Mouse (Mus musculus): Measurements from ENCODE around the gene Lgi1. TPM values are rescaled to one million over a fixed set of nuclear protein-coding genes. Genes with fewer than 3 reads are reported as not detected.

Lgi1 gene
- polyA plus RNA-seq (2014; fragmentation: Nextera tagmentation; extraction: Ambion mirVana): 0.15 TPM in 1 of 2 replicates, not detected in the other

GRCm38 (mm10) chr19:38264505-38265500, at the start of gene Lgi1:
TSS of gene Lgi1 (plus strand) at chr19:38264536.
- no peaks in the 10 kb centered on the region for H3K4me1 ChIP-seq (ENCODE audit: insufficient read depth)
- WGBS: 23% methylated on average over 21 of the region's 21 CpGs
- no peak for ATAC-seq (ENCODE audit: insufficient read depth)

GRCm38 (mm10) chr19:38217696-38218095, 46.6 kb upstream of the Lgi1 start:
- H3K9ac ChIP-seq: no peak overlapping the region
- no peak overlapping the region for H3K4me3 ChIP-seq (ENCODE audit: low read depth, low read length)
- no peaks in the 10 kb centered on the region for H3K9me3 ChIP-seq (ENCODE audit: low read depth, low read length)
- TF ChIP-seq CTCF (IDR thresholded peaks at IDR 0.05; ENCODE audit: low read depth): no peak
- no peak overlapping the region for H3K27ac ChIP-seq (ENCODE audit: low read depth)
- no peaks in the 10 kb centered on the region for H3K27me3 ChIP-seq (ENCODE audit: insufficient read depth, low read length)
- ATAC-seq (ENCODE audit: insufficient read depth): no peak
- WGBS: over 99% methylated on average over 3 of the region's 3 CpGs
- DNase-seq: no peak
- H3K36me3 ChIP-seq (ENCODE audit: insufficient read depth): peaks cover 21% of the 10 kb centered on the region
- H3K4me2 ChIP-seq: no peak overlapping the region
- H3K4me1 ChIP-seq (ENCODE audit: insufficient read depth): no peaks in the 10 kb centered on the region

More at GRCm38 (mm10) chr19:38264505-38265500, at the start of gene Lgi1:
- no peak for DNase-seq
- no peaks in the 10 kb centered on the region for H3K9me3 ChIP-seq (ENCODE audit: low read depth, low read length)
- no peak for TF ChIP-seq CTCF (IDR thresholded peaks at IDR 0.05; ENCODE audit: low read depth)
- H3K27ac ChIP-seq (ENCODE audit: low read depth): no peak within 1 kb of the TSS
- no peak within 1 kb of the TSS for H3K9ac ChIP-seq
- H3K4me3 ChIP-seq (ENCODE audit: low read depth, low read length): no peak within 1 kb of the TSS; the same call in 1 of the 2 replicates
- peaks cover 9% of the 10 kb centered on the region; the same call in 1 of the 2 replicates for H3K27me3 ChIP-seq (ENCODE audit: insufficient read depth, low read length)
- H3K36me3 ChIP-seq (ENCODE audit: insufficient read depth): no peaks in the 10 kb centered on the region
- H3K4me2 ChIP-seq: peak within 1 kb of the TSS; percentile 40; the same call in 1 of the 2 replicates

- Histone ChIP-seq H3K9ac (peak overlapping the region; percentile 56), H3K27me3 (ENCODE audit: insufficient read depth, low read length) (no peaks in the 10 kb centered on the region), H3K4me2 (peak overlapping the region; percentile 75), H3K9me3 (ENCODE audit: low read depth, low read length) (no peaks in the 10 kb centered on the region), H3K4me1 (ENCODE audit: insufficient read depth) (no peaks in the 10 kb centered on the region), H3K4me3 (ENCODE audit: low read depth, low read length) (peak overlapping the region; percentile 71), H3K27ac (ENCODE audit: low read depth) (peak overlapping the region; percentile 90), H3K36me3 (ENCODE audit: insufficient read depth) (0 out of 2 replicates have a peak, but pooled peaks cover 4% of the 10 kb centered on the region)
- no peak for TF ChIP-seq CTCF (IDR thresholded peaks at IDR 0.05; ENCODE audit: low read depth)
- ATAC-seq (ENCODE audit: insufficient read depth): peak; percentile 54
- WGBS: 9% methylated on average over 12 of the region's 12 CpGs
- DNase-seq: no peak
Measured at GRCm38 (mm10) chr19:38223356-38223904, 40.9 kb upstream of the Lgi1 start.

- 0 out of 2 replicates have a peak, but pooled peaks cover 4% of the 10 kb centered on the region for H3K36me3 ChIP-seq (ENCODE audit: insufficient read depth)
- ATAC-seq (ENCODE audit: insufficient read depth): peak; percentile 99
- peak; percentile 93 for DNase-seq
- no peaks in the 10 kb centered on the region for H3K9me3 ChIP-seq (ENCODE audit: low read depth, low read length)
- H3K27ac ChIP-seq (ENCODE audit: low read depth): peak within 1 kb of the TSS; percentile 90
- H3K4me2 ChIP-seq: peak within 1 kb of the TSS; percentile 75
- no peak for TF ChIP-seq CTCF (IDR thresholded peaks at IDR 0.05; ENCODE audit: low read depth)
- H3K4me1 ChIP-seq (ENCODE audit: insufficient read depth): no peaks in the 10 kb centered on the region
- peak within 1 kb of the TSS; percentile 56 for H3K9ac ChIP-seq
- under 1% methylated on average over 48 of the region's 49 CpGs for WGBS
- H3K27me3 ChIP-seq (ENCODE audit: insufficient read depth, low read length): no peaks in the 10 kb centered on the region
- H3K4me3 ChIP-seq (ENCODE audit: low read depth, low read length): peak within 1 kb of the TSS; percentile 71
Measured at GRCm38 (mm10) chr19:38223905-38224684, 40.2 kb upstream of the Lgi1 start, which contains the start of gene Fra10ac1. TSS of gene Fra10ac1 (minus strand) at chr19:38224156.

GRCm38 (mm10) chr19:38224685-38225060, 39.7 kb upstream of the Lgi1 start:
- H3K9me3 ChIP-seq (ENCODE audit: low read depth, low read length): no peaks in the 10 kb centered on the region
- H3K27ac ChIP-seq (ENCODE audit: low read depth): peak overlapping the region; percentile 90; the same call in 1 of the 2 replicates
- peak overlapping the region; percentile 75 for H3K4me2 ChIP-seq
- peak overlapping the region; percentile 56 for H3K9ac ChIP-seq
- H3K4me1 ChIP-seq (ENCODE audit: insufficient read depth): no peaks in the 10 kb centered on the region
- H3K36me3 ChIP-seq (ENCODE audit: insufficient read depth): 0 out of 2 replicates have a peak, but pooled peaks cover 1% of the 10 kb centered on the region
- peak overlapping the region; percentile 71 for H3K4me3 ChIP-seq (ENCODE audit: low read depth, low read length)
- TF ChIP-seq CTCF (IDR thresholded peaks at IDR 0.05; ENCODE audit: low read depth): no peak
- no peaks in the 10 kb centered on the region for H3K27me3 ChIP-seq (ENCODE audit: insufficient read depth, low read length)
- DNase-seq (peak; percentile 8), ATAC-seq (ENCODE audit: insufficient read depth) (no peak)
- WGBS: 16% methylated on average over 9 of the region's 9 CpGs

GRCm38 (mm10) chr19:38228699-38229098, 35.6 kb upstream of the Lgi1 start:
- no peaks in the 10 kb centered on the region for H3K9me3 ChIP-seq (ENCODE audit: low read depth, low read length)
- no peak overlapping the region for H3K4me2 ChIP-seq
- H3K4me3 ChIP-seq (ENCODE audit: low read depth, low read length): no peak overlapping the region
- 50% methylated on average over 2 of the region's 2 CpGs for WGBS
- H3K4me1 ChIP-seq (ENCODE audit: insufficient read depth): no peaks in the 10 kb centered on the region
- no peak for DNase-seq
- no peak overlapping the region for H3K9ac ChIP-seq
- TF ChIP-seq CTCF (IDR thresholded peaks at IDR 0.05; ENCODE audit: low read depth): peak; percentile 31
- no peak overlapping the region for H3K27ac ChIP-seq (ENCODE audit: low read depth)
- no peak for ATAC-seq (ENCODE audit: insufficient read depth)
- H3K36me3 ChIP-seq (ENCODE audit: insufficient read depth): no peaks in the 10 kb centered on the region
- no peaks in the 10 kb centered on the region for H3K27me3 ChIP-seq (ENCODE audit: insufficient read depth, low read length)
